Mouse (Mus musculus): Measurements from ENCODE around the gene Mast3. TPM values are rescaled to one million over a fixed set of nuclear protein-coding genes. Genes with fewer than 3 reads are reported as not detected.

The Mast3 gene
- polyA plus RNA-seq, 1 experiment from 2014 or later, result 18.1 TPM

GRCm38 (mm10) chr8:70754043-70754870 is 50.6 kb downstream of the Mast3 start, which contains the start of gene Rab3a:
Gene Rab3a (plus strand): TSS chr8:70754679.
- peak within 1 kb of the TSS; percentile 87 for H3K27ac ChIP-seq
- ATAC-seq (replicated peaks; ENCODE audit: low FRiP score), result peak; percentile 97
- H3K4me1 ChIP-seq, result peaks cover 61% of the 10 kb centered on the region
- 0 out of 2 replicates have a peak, but pooled peaks cover under 1% of the 10 kb centered on the region for H3K27me3 ChIP-seq
- peak within 1 kb of the TSS; percentile 95 for H3K4me2 ChIP-seq
- WGBS, result 8% methylated on average over 37 of the region's 37 CpGs
- H3K9ac ChIP-seq, result peak within 1 kb of the TSS; percentile 71
- H3K36me3 ChIP-seq, result peaks cover 32% of the 10 kb centered on the region
- peak within 1 kb of the TSS; percentile 74 for H3K4me3 ChIP-seq (replicated peaks)
- no peaks in the 10 kb centered on the region for H3K9me3 ChIP-seq (replicated peaks)

- peaks cover 24% of the 10 kb centered on the region for H3K36me3 ChIP-seq
- peak overlapping the region; percentile 54 for H3K4me2 ChIP-seq
- WGBS, result 7% methylated on average over 21 of the region's 21 CpGs
- H3K4me3 ChIP-seq (replicated peaks), result peak overlapping the region; percentile 26
- ATAC-seq (replicated peaks; ENCODE audit: low FRiP score), result no peak
- peaks cover 50% of the 10 kb centered on the region for H3K4me1 ChIP-seq
- H3K27me3 ChIP-seq, result peaks cover 11% of the 10 kb centered on the region
- no peaks in the 10 kb centered on the region for H3K9me3 ChIP-seq (replicated peaks)
- H3K27ac ChIP-seq, result peak overlapping the region; percentile 87
- H3K9ac ChIP-seq, result peak overlapping the region; percentile 26
Measured at GRCm38 (mm10) chr8:70753151-70753550, 51.7 kb downstream of the Mast3 start.

- no peak for ATAC-seq (replicated peaks; ENCODE audit: low FRiP score)
- H3K27me3 ChIP-seq, result peaks cover 20% of the 10 kb centered on the region
- H3K9ac ChIP-seq, result 0 out of 2 replicates have a peak overlapping the region, but pooled peaks have one; percentile 26
- no peak overlapping the region for H3K4me3 ChIP-seq (replicated peaks)
- H3K36me3 ChIP-seq, result peaks cover 14% of the 10 kb centered on the region
- H3K4me2 ChIP-seq, result peak overlapping the region; percentile 54
- 28% methylated on average over 11 of the region's 11 CpGs for WGBS
- peak overlapping the region; percentile 87 for H3K27ac ChIP-seq
- no peaks in the 10 kb centered on the region for H3K9me3 ChIP-seq (replicated peaks)
- H3K4me1 ChIP-seq, result peaks cover 41% of the 10 kb centered on the region
Measured at GRCm38 (mm10) chr8:70752000-70752764, 52.7 kb downstream of the Mast3 start.

- no peaks in the 10 kb centered on the region for H3K36me3 ChIP-seq
- WGBS, result 78% methylated on average over 13 of the region's 13 CpGs
- no peak overlapping the region for H3K27ac ChIP-seq
- H3K4me3 ChIP-seq (replicated peaks), result no peak overlapping the region
- no peak for ATAC-seq (replicated peaks; ENCODE audit: low FRiP score)
- H3K4me2 ChIP-seq, result no peak overlapping the region
- H3K4me1 ChIP-seq, result peaks cover 47% of the 10 kb centered on the region
- H3K9me3 ChIP-seq (replicated peaks), result no peaks in the 10 kb centered on the region
- H3K27me3 ChIP-seq, result peaks cover 40% of the 10 kb centered on the region
- H3K9ac ChIP-seq, result no peak overlapping the region
Measured at GRCm38 (mm10) chr8:70750128-70750680, 54.6 kb downstream of the Mast3 start.

GRCm38 (mm10) chr8:70749097-70749674 is 55.7 kb downstream of the Mast3 start:
- Histone ChIP-seq H3K27me3 (peaks cover 50% of the 10 kb centered on the region), H3K4me1 (peaks cover 51% of the 10 kb centered on the region), H3K36me3 (no peaks in the 10 kb centered on the region), H3K4me3 (replicated peaks) (no peak overlapping the region), H3K27ac (no peak overlapping the region), H3K9ac (no peak overlapping the region), H3K9me3 (replicated peaks) (no peaks in the 10 kb centered on the region), H3K4me2 (no peak overlapping the region)
- WGBS, result 83% methylated on average over 19 of the region's 19 CpGs
- ATAC-seq (replicated peaks; ENCODE audit: low FRiP score), result no peak

- Histone ChIP-seq H3K4me3 (replicated peaks) (no peak overlapping the region), H3K27me3 (peaks cover 57% of the 10 kb centered on the region)
- 87% methylated on average over 23 of the region's 23 CpGs for WGBS
Measured at GRCm38 (mm10) chr8:70748246-70749096, 56.4 kb downstream of the Mast3 start.

GRCm38 (mm10) chr8:70747211-70747890 is 57.5 kb downstream of the Mast3 start:
- H3K27ac ChIP-seq, result no peak overlapping the region
- H3K36me3 ChIP-seq, result no peaks in the 10 kb centered on the region
- H3K4me3 ChIP-seq (replicated peaks), result no peak overlapping the region
- peaks cover 69% of the 10 kb centered on the region for H3K27me3 ChIP-seq
- peaks cover 51% of the 10 kb centered on the region for H3K4me1 ChIP-seq
- no peaks in the 10 kb centered on the region for H3K9me3 ChIP-seq (replicated peaks)
- no peak overlapping the region for H3K9ac ChIP-seq
- no peak overlapping the region for H3K4me2 ChIP-seq
- 70% methylated on average over 18 of the region's 18 CpGs for WGBS
- ATAC-seq (replicated peaks; ENCODE audit: low FRiP score), result no peak

More at GRCm38 (mm10) chr8:70748246-70749096, 56.4 kb downstream of the Mast3 start:
- H3K27ac ChIP-seq, result no peak overlapping the region
- H3K9me3 ChIP-seq (replicated peaks), result no peaks in the 10 kb centered on the region
- no peak for ATAC-seq (replicated peaks; ENCODE audit: low FRiP score)
- peaks cover 51% of the 10 kb centered on the region for H3K4me1 ChIP-seq
- no peak overlapping the region for H3K4me2 ChIP-seq
- H3K9ac ChIP-seq, result no peak overlapping the region
- no peaks in the 10 kb centered on the region for H3K36me3 ChIP-seq

- Histone ChIP-seq H3K27me3 (peaks cover 75% of the 10 kb centered on the region), H3K4me2 (no peak overlapping the region), H3K27ac (no peak overlapping the region), H3K9ac (no peak overlapping the region), H3K9me3 (replicated peaks) (no peaks in the 10 kb centered on the region), H3K4me3 (replicated peaks) (no peak overlapping the region), H3K4me1 (peaks cover 53% of the 10 kb centered on the region), H3K36me3 (no peaks in the 10 kb centered on the region)
- 54% methylated on average over 9 of the region's 9 CpGs for WGBS
- no peak for ATAC-seq (replicated peaks; ENCODE audit: low FRiP score)
Measured at GRCm38 (mm10) chr8:70746676-70747075, 58.2 kb downstream of the Mast3 start.

- Histone ChIP-seq H3K36me3 (no peaks in the 10 kb centered on the region), H3K9me3 (replicated peaks) (no peaks in the 10 kb centered on the region), H3K27me3 (peaks cover 83% of the 10 kb centered on the region), H3K4me2 (no peak overlapping the region), H3K9ac (no peak overlapping the region), H3K4me3 (replicated peaks) (no peak overlapping the region), H3K27ac (no peak overlapping the region), H3K4me1 (peaks cover 55% of the 10 kb centered on the region)
- 55% methylated on average over 19 of the region's 19 CpGs for WGBS
- 0 out of 2 replicates have a peak, but pooled peaks have one; percentile 9 for ATAC-seq (replicated peaks; ENCODE audit: low FRiP score)
Measured at GRCm38 (mm10) chr8:70745691-70746220, 59.1 kb downstream of the Mast3 start.

- Histone ChIP-seq H3K4me2 (peak overlapping the region; percentile 66), H3K27me3 (peaks cover 90% of the 10 kb centered on the region), H3K27ac (no peak overlapping the region), H3K36me3 (no peaks in the 10 kb centered on the region), H3K4me1 (peaks cover 55% of the 10 kb centered on the region), H3K4me3 (replicated peaks) (no peak overlapping the region), H3K9me3 (replicated peaks) (no peaks in the 10 kb centered on the region), H3K9ac (no peak overlapping the region)
- ATAC-seq (replicated peaks; ENCODE audit: low FRiP score), result no peak
- 49% methylated on average over 11 of the region's 11 CpGs for WGBS
Measured at GRCm38 (mm10) chr8:70744806-70745205, 60.0 kb downstream of the Mast3 start.

Data from kidney, embryonic 15.5 days (tissue).